Mouse (Mus musculus): ENCODE data around the gene Meltf. TPM values are rescaled to one million over a fixed set of nuclear protein-coding genes. Genes with fewer than 3 reads are reported as not detected.

Meltf gene
- polyA plus RNA-seq, 1 experiment: not detected

- TF ChIP-seq CTCF (IDR thresholded peaks at IDR 0.05; ENCODE audit: extremely low read depth, insufficient read length, insufficient replicate concordance, low read depth, low read length): no peak
- no peak for TF ChIP-seq POLR2A (IDR thresholded peaks at IDR 0.05; ENCODE audit: low read depth, low read length)
- H3K27ac ChIP-seq (ENCODE audit: insufficient read depth, low read depth, low read length): no peak overlapping the region
- no peaks in the 10 kb centered on the region for H3K4me1 ChIP-seq (ENCODE audit: control insufficient read depth, insufficient read depth, insufficient read length, low read length)
- H3K4me3 ChIP-seq (ENCODE audit: low read depth, low read length): no peak overlapping the region
- WGBS: 95% methylated on average over 3 of the region's 3 CpGs
- no peaks in the 10 kb centered on the region for H3K27me3 ChIP-seq (ENCODE audit: control insufficient read depth, insufficient read depth, low read length)
- peaks cover 23% of the 10 kb centered on the region for H3K36me3 ChIP-seq (ENCODE audit: control insufficient read depth, insufficient read depth, low read length)
Measured at GRCm38 (mm10) chr16:31844246-31844645, 34.4 kb upstream of the Meltf start.

GRCm38 (mm10) chr16:31846763-31847162 lies 31.8 kb upstream of the Meltf start:
- no peaks in the 10 kb centered on the region for H3K27me3 ChIP-seq (ENCODE audit: control insufficient read depth, insufficient read depth, low read length)
- H3K4me1 ChIP-seq (ENCODE audit: control insufficient read depth, insufficient read depth, insufficient read length, low read length): no peaks in the 10 kb centered on the region
- no peak overlapping the region for H3K4me3 ChIP-seq (ENCODE audit: low read depth, low read length)
- H3K36me3 ChIP-seq (ENCODE audit: control insufficient read depth, insufficient read depth, low read length): peaks cover 18% of the 10 kb centered on the region
- WGBS: 90% methylated on average over 10 of the region's 10 CpGs
- TF ChIP-seq CTCF (IDR thresholded peaks at IDR 0.05; ENCODE audit: extremely low read depth, insufficient read length, insufficient replicate concordance, low read depth, low read length): no peak
- TF ChIP-seq POLR2A (IDR thresholded peaks at IDR 0.05; ENCODE audit: low read depth, low read length): no peak
- H3K27ac ChIP-seq (ENCODE audit: insufficient read depth, low read depth, low read length): no peak overlapping the region

GRCm38 (mm10) chr16:31863920-31864319 lies 14.7 kb upstream of the Meltf start:
- no peak overlapping the region for H3K4me3 ChIP-seq (ENCODE audit: low read depth, low read length)
- TF ChIP-seq CTCF (IDR thresholded peaks at IDR 0.05; ENCODE audit: extremely low read depth, insufficient read length, insufficient replicate concordance, low read depth, low read length) (no peak), POLR2A (IDR thresholded peaks at IDR 0.05; ENCODE audit: low read depth, low read length) (no peak)
- no peaks in the 10 kb centered on the region for H3K4me1 ChIP-seq (ENCODE audit: control insufficient read depth, insufficient read depth, insufficient read length, low read length)
- H3K36me3 ChIP-seq (ENCODE audit: control insufficient read depth, insufficient read depth, low read length): peaks cover 53% of the 10 kb centered on the region
- H3K27me3 ChIP-seq (ENCODE audit: control insufficient read depth, insufficient read depth, low read length): no peaks in the 10 kb centered on the region
- 76% methylated on average over 5 of the region's 5 CpGs for WGBS
- H3K27ac ChIP-seq (ENCODE audit: insufficient read depth, low read depth, low read length): no peak overlapping the region

GRCm38 (mm10) chr16:31865242-31865641 lies 13.4 kb upstream of the Meltf start:
- H3K4me1 ChIP-seq (ENCODE audit: control insufficient read depth, insufficient read depth, insufficient read length, low read length): no peaks in the 10 kb centered on the region
- WGBS: 87% methylated on average over 3 of the region's 3 CpGs
- no peak overlapping the region for H3K4me3 ChIP-seq (ENCODE audit: low read depth, low read length)
- H3K36me3 ChIP-seq (ENCODE audit: control insufficient read depth, insufficient read depth, low read length): peaks cover 55% of the 10 kb centered on the region
- no peak overlapping the region for H3K27ac ChIP-seq (ENCODE audit: insufficient read depth, low read depth, low read length)
- H3K27me3 ChIP-seq (ENCODE audit: control insufficient read depth, insufficient read depth, low read length): no peaks in the 10 kb centered on the region
- TF ChIP-seq CTCF (IDR thresholded peaks at IDR 0.05; ENCODE audit: extremely low read depth, insufficient read length, insufficient replicate concordance, low read depth, low read length) (no peak), POLR2A (IDR thresholded peaks at IDR 0.05; ENCODE audit: low read depth, low read length) (no peak)

DNA sequence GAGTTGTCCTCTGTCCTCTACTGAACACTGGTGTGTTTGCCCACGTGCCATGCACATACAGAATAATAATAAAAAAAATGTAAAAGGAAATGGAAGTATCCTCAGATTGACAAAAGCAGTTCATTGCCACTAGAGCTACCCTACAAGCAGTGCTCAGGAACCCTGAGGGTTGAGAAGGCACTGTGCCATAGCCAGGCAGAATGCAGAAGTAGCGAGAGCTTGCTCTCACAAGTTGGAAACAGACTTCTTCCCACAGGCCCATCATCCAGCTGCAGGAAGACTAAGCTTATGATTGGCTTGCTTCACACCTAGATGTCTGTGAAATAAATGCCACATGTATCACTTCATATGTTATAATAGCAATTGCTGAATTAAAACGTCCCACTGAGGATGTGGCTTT lies 11.7 kb upstream of the Meltf start:
- 79% methylated on average over 3 of the region's 3 CpGs for WGBS

GRCm38 (mm10) chr16:31867736-31868135 lies 10.9 kb upstream of the Meltf start:
- H3K27ac ChIP-seq (ENCODE audit: insufficient read depth, low read depth, low read length): no peak overlapping the region
- WGBS: 72% methylated on average over 4 of the region's 4 CpGs
- TF ChIP-seq POLR2A (IDR thresholded peaks at IDR 0.05; ENCODE audit: low read depth, low read length) (no peak), CTCF (IDR thresholded peaks at IDR 0.05; ENCODE audit: extremely low read depth, insufficient read length, insufficient replicate concordance, low read depth, low read length) (no peak)
- no peak overlapping the region for H3K4me3 ChIP-seq (ENCODE audit: low read depth, low read length)
- no peaks in the 10 kb centered on the region for H3K27me3 ChIP-seq (ENCODE audit: control insufficient read depth, insufficient read depth, low read length)
- peaks cover 53% of the 10 kb centered on the region for H3K36me3 ChIP-seq (ENCODE audit: control insufficient read depth, insufficient read depth, low read length)
- no peaks in the 10 kb centered on the region for H3K4me1 ChIP-seq (ENCODE audit: control insufficient read depth, insufficient read depth, insufficient read length, low read length)

More for the DNA sequence above, 11.7 kb upstream of the Meltf start:
- Histone ChIP-seq H3K27ac (ENCODE audit: insufficient read depth, low read depth, low read length) (no peak overlapping the region), H3K36me3 (ENCODE audit: control insufficient read depth, insufficient read depth, low read length) (peaks cover 52% of the 10 kb centered on the region), H3K27me3 (ENCODE audit: control insufficient read depth, insufficient read depth, low read length) (no peaks in the 10 kb centered on the region), H3K4me3 (ENCODE audit: low read depth, low read length) (no peak overlapping the region), H3K4me1 (ENCODE audit: control insufficient read depth, insufficient read depth, insufficient read length, low read length) (no peaks in the 10 kb centered on the region)
- TF ChIP-seq POLR2A (IDR thresholded peaks at IDR 0.05; ENCODE audit: low read depth, low read length): no peak
- no peak for TF ChIP-seq CTCF (IDR thresholded peaks at IDR 0.05; ENCODE audit: extremely low read depth, insufficient read length, insufficient replicate concordance, low read depth, low read length)

GRCm38 (mm10) chr16:31873721-31874120 lies 4.9 kb upstream of the Meltf start:
- TF ChIP-seq POLR2A (IDR thresholded peaks at IDR 0.05; ENCODE audit: low read depth, low read length) (no peak), CTCF (IDR thresholded peaks at IDR 0.05; ENCODE audit: extremely low read depth, insufficient read length, insufficient replicate concordance, low read depth, low read length) (no peak)
- 89% methylated on average over 8 of the region's 8 CpGs for WGBS

More at GRCm38 (mm10) chr16:31873721-31874120, 4.9 kb upstream of the Meltf start:
- Histone ChIP-seq H3K27me3 (ENCODE audit: control insufficient read depth, insufficient read depth, low read length) (no peaks in the 10 kb centered on the region), H3K4me3 (ENCODE audit: low read depth, low read length) (no peak overlapping the region), H3K27ac (ENCODE audit: insufficient read depth, low read depth, low read length) (no peak overlapping the region), H3K4me1 (ENCODE audit: control insufficient read depth, insufficient read depth, insufficient read length, low read length) (peaks cover 2% of the 10 kb centered on the region), H3K36me3 (ENCODE audit: control insufficient read depth, insufficient read depth, low read length) (peaks cover 19% of the 10 kb centered on the region)
